Mouse (Mus musculus) 3134 (cell line): ENCODE measurements around the gene Sh2b3.

Experiments
- DNase-seq: peaks from one replicate; pipeline ENCODE4 v3.0.0-alpha.2; 2011; ENCODE audit warnings: low spot score; ENCODE audit not compliant: insufficient read length; ENCODE audit errors: extremely low read depth

Sh2b3 gene

GRCm38 (mm10) chr5:121825606-121826005, 11.8 kb downstream of the Sh2b3 start:
- DNase-seq = no peak

GRCm38 (mm10) chr5:121824121-121824520, 13.3 kb downstream of the Sh2b3 start:
- DNase-seq = no peak

GRCm38 (mm10) chr5:121823668-121824067, 13.8 kb downstream of the Sh2b3 start:
- no peak for DNase-seq

- no peak for DNase-seq
These were observed 14.5 kb downstream of the Sh2b3 start for GRCm38 (mm10) chr5:121822786-121823505.

- no peak for DNase-seq
These were observed 15.9 kb downstream of the Sh2b3 start for GRCm38 (mm10) chr5:121821552-121821951.

- no peak for DNase-seq
These were observed 16.3 kb downstream of the Sh2b3 start for GRCm38 (mm10) chr5:121821116-121821515.

- no peak for DNase-seq
These were observed 16.8 kb downstream of the Sh2b3 start for GRCm38 (mm10) chr5:121820657-121821056.

GRCm38 (mm10) chr5:121820161-121820560, 17.3 kb downstream of the Sh2b3 start:
- DNase-seq = no peak

GRCm38 (mm10) chr5:121819559-121819958, 17.9 kb downstream of the Sh2b3 start:
- DNase-seq = no peak

GRCm38 (mm10) chr5:121818862-121819261, 18.6 kb downstream of the Sh2b3 start:
- no peak for DNase-seq

GRCm38 (mm10) chr5:121818401-121818800, 19.0 kb downstream of the Sh2b3 start:
- no peak for DNase-seq

GRCm38 (mm10) chr5:121817551-121817950, 19.9 kb downstream of the Sh2b3 start:
- no peak for DNase-seq

GRCm38 (mm10) chr5:121816611-121817010, 20.8 kb downstream of the Sh2b3 start:
- no peak for DNase-seq

GRCm38 (mm10) chr5:121815867-121816380, 21.5 kb downstream of the Sh2b3 start:
- no peak for DNase-seq

GRCm38 (mm10) chr5:121815067-121815466, 22.4 kb downstream of the Sh2b3 start:
- peak; percentile 47 for DNase-seq

GRCm38 (mm10) chr5:121813744-121814143, 23.7 kb downstream of the Sh2b3 start:
- no peak for DNase-seq

- no peak for DNase-seq
These were observed 24.8 kb downstream of the Sh2b3 start for GRCm38 (mm10) chr5:121812526-121813243.

- DNase-seq = no peak
These were observed 25.9 kb downstream of the Sh2b3 start for GRCm38 (mm10) chr5:121811485-121811931.

GRCm38 (mm10) chr5:121810331-121811151, 26.9 kb downstream of the Sh2b3 start:
- no peak for DNase-seq

- DNase-seq = no peak
These were observed 27.7 kb downstream of the Sh2b3 start for GRCm38 (mm10) chr5:121809667-121810224.

GRCm38 (mm10) chr5:121808202-121808601, 29.2 kb downstream of the Sh2b3 start:
- no peak for DNase-seq
